Mouse (Mus musculus) neural tube, embryonic 15.5 days (tissue): ENCODE results near the gene Gnb1l. TPM values are rescaled to one million over a fixed set of nuclear protein-coding genes. Genes with fewer than 3 reads are reported as not detected.

ENCODE experiments used
- ATAC-seq: fragments of 200-750 bp; cut with Nextera tagmentation; 2 replicates; pipeline ENCODE4 v1.8.0; 2017; ENCODE audit warnings: mild to moderate bottlenecking, moderate TSS enrichment, moderate library complexity; ENCODE audit not compliant: low FRiP score
- H3K27ac ChIP-seq: fragments of 300-500 bp; sonication (generic); replicated peaks from 2 replicates; pipeline ENCODE4 v1.5.1; 2015; ENCODE audit warnings: mild to moderate bottlenecking, inconsistent platforms
- H3K27me3 ChIP-seq: fragments of 300-500 bp; sonication (generic); replicated peaks from 2 replicates; pipeline ENCODE4 v1.6.1; 2015; ENCODE audit warnings: inconsistent platforms
- H3K36me3 ChIP-seq: fragments of 300-500 bp; sonication (generic); 2 replicates; pipeline ENCODE4 v1.6.1; 2015; ENCODE audit warnings: inconsistent platforms
- H3K4me1 ChIP-seq: fragments of 300-500 bp; sonication (generic); 2 replicates; pipeline ENCODE4 v1.6.1; 2015; ENCODE audit warnings: inconsistent platforms
- H3K4me2 ChIP-seq: fragments of 300-500 bp; sonication (generic); 2 replicates; pipeline ENCODE4 v1.6.1; 2015; ENCODE audit warnings: inconsistent platforms, mild to moderate bottlenecking, moderate library complexity
- H3K4me3 ChIP-seq: fragments of 300-500 bp; sonication (generic); replicated peaks from 2 replicates; pipeline ENCODE4 v1.5.1; 2015; ENCODE audit warnings: mild to moderate bottlenecking, inconsistent platforms
- H3K9ac ChIP-seq: fragments of 300-500 bp; sonication (generic); replicated peaks from 2 replicates; pipeline ENCODE4 v1.6.1; 2015; ENCODE audit warnings: mild to moderate bottlenecking, inconsistent platforms
- H3K9me3 ChIP-seq: fragments of 300-500 bp; sonication (generic); replicated peaks from 2 replicates; pipeline ENCODE4 v1.6.1; 2016; ENCODE audit warnings: inconsistent platforms
- WGBS: fragments of 180-500 bp; shearing (Covaris S2); methylation state at CpG from one replicate; pipeline ENCODE4 v1.1.7; 2015; ENCODE audit warnings: mixed read lengths; 5-methylcytosine and 5-hydroxymethylcytosine counted together
- polyA plus RNA-seq: library from polyadenylated mRNA; unstranded; fragments of >200 nt; fragmentation: Nextera tagmentation; extraction: Ambion mirVana; gene quantifications from 2 replicates; pipeline ENCODE4 v1.2.1, GENCODE M21; 2015

Gene Gnb1l
- 16.1 and 18.8 TPM in 2 replicates for polyA plus RNA-seq

GRCm38 (mm10) chr16:18498558-18498990, at the start of gene Gnb1l, which contains the start of gene Rtl10:
TSS of gene Gnb1l (plus strand) at chr16:18498713.
TSS of gene Rtl10 (plus strand) at chr16:18498901.
- H3K4me1 ChIP-seq, result peaks cover 30% of the 10 kb centered on the region
- peak within 1 kb of the TSS; percentile 94 for H3K27ac ChIP-seq
- no peaks in the 10 kb centered on the region for H3K27me3 ChIP-seq
- peaks cover 17% of the 10 kb centered on the region for H3K36me3 ChIP-seq
- no peaks in the 10 kb centered on the region for H3K9me3 ChIP-seq
- peak within 1 kb of the TSS; percentile 89 for H3K4me2 ChIP-seq
- ATAC-seq, result peak; percentile 99
- peak within 1 kb of the TSS; percentile 75 for H3K4me3 ChIP-seq
- under 1% methylated on average over 51 of the region's 51 CpGs for WGBS
- peak within 1 kb of the TSS; percentile 82 for H3K9ac ChIP-seq

GRCm38 (mm10) chr16:18449005-18449404, 49.5 kb upstream of the Gnb1l start:
- Histone ChIP-seq H3K9me3 (no peaks in the 10 kb centered on the region), H3K27ac (no peak overlapping the region), H3K4me1 (no peaks in the 10 kb centered on the region), H3K9ac (no peak overlapping the region), H3K27me3 (no peaks in the 10 kb centered on the region), H3K4me2 (no peak overlapping the region), H3K36me3 (peaks cover 3% of the 10 kb centered on the region; the same call in 1 of the 2 replicates), H3K4me3 (no peak overlapping the region)
- ATAC-seq, result no peak
- 95% methylated on average over 4 of the region's 4 CpGs for WGBS

- H3K27me3 ChIP-seq, result no peaks in the 10 kb centered on the region
- ATAC-seq, result no peak
- no peak overlapping the region for H3K9ac ChIP-seq
- H3K4me3 ChIP-seq, result no peak overlapping the region
- H3K27ac ChIP-seq, result no peak overlapping the region
- 57% methylated on average over 9 of the region's 9 CpGs for WGBS
- H3K4me2 ChIP-seq, result no peak overlapping the region
- H3K4me1 ChIP-seq, result no peaks in the 10 kb centered on the region
- no peaks in the 10 kb centered on the region for H3K9me3 ChIP-seq
- peaks cover 3% of the 10 kb centered on the region for H3K36me3 ChIP-seq
Measured at GRCm38 (mm10) chr16:18451486-18452181, 46.9 kb upstream of the Gnb1l start.

GRCm38 (mm10) chr16:18452361-18452862, 46.1 kb upstream of the Gnb1l start:
- Histone ChIP-seq H3K4me2 (no peak overlapping the region), H3K27me3 (no peaks in the 10 kb centered on the region), H3K27ac (no peak overlapping the region), H3K36me3 (peaks cover 11% of the 10 kb centered on the region), H3K9me3 (no peaks in the 10 kb centered on the region), H3K9ac (no peak overlapping the region), H3K4me1 (no peaks in the 10 kb centered on the region), H3K4me3 (no peak overlapping the region)
- ATAC-seq, result no peak
- WGBS, result 75% methylated on average over 8 of the region's 8 CpGs

GRCm38 (mm10) chr16:18453846-18454245, 44.7 kb upstream of the Gnb1l start:
- Histone ChIP-seq H3K9ac (no peak overlapping the region), H3K4me3 (no peak overlapping the region), H3K9me3 (no peaks in the 10 kb centered on the region), H3K4me2 (no peak overlapping the region), H3K4me1 (peaks cover under 1% of the 10 kb centered on the region), H3K27ac (no peak overlapping the region), H3K27me3 (0 out of 2 replicates have a peak, but pooled peaks cover 2% of the 10 kb centered on the region), H3K36me3 (peaks cover 11% of the 10 kb centered on the region)
- 66% methylated on average over 5 of the region's 5 CpGs for WGBS
- no peak for ATAC-seq

- 89% methylated on average over 6 of the region's 6 CpGs for WGBS
- H3K36me3 ChIP-seq, result peaks cover 11% of the 10 kb centered on the region
- H3K27me3 ChIP-seq, result 0 out of 2 replicates have a peak, but pooled peaks cover 2% of the 10 kb centered on the region
- H3K4me3 ChIP-seq, result no peak overlapping the region
- no peak for ATAC-seq
- H3K27ac ChIP-seq, result no peak overlapping the region
- H3K9me3 ChIP-seq, result no peaks in the 10 kb centered on the region
- H3K9ac ChIP-seq, result no peak overlapping the region
- H3K4me1 ChIP-seq, result peaks cover 16% of the 10 kb centered on the region
- H3K4me2 ChIP-seq, result no peak overlapping the region
Measured at GRCm38 (mm10) chr16:18455407-18455806, 43.1 kb upstream of the Gnb1l start.

- Histone ChIP-seq H3K9me3 (no peaks in the 10 kb centered on the region), H3K27ac (no peak overlapping the region), H3K4me1 (peaks cover 20% of the 10 kb centered on the region), H3K4me2 (no peak overlapping the region), H3K4me3 (no peak overlapping the region), H3K27me3 (0 out of 2 replicates have a peak, but pooled peaks cover 9% of the 10 kb centered on the region), H3K9ac (no peak overlapping the region), H3K36me3 (peaks cover 11% of the 10 kb centered on the region)
- ATAC-seq, result no peak
Measured at GRCm38 (mm10) chr16:18458661-18459060, 39.9 kb upstream of the Gnb1l start.

GRCm38 (mm10) chr16:18459335-18459954, 39.1 kb upstream of the Gnb1l start:
- peak overlapping the region; percentile 21; the same call in 1 of the 2 replicates for H3K9ac ChIP-seq
- H3K27ac ChIP-seq, result peak overlapping the region; percentile 60
- peak; percentile 54 for ATAC-seq
- H3K4me3 ChIP-seq, result peak overlapping the region; percentile 16; the same call in 1 of the 2 replicates
- 8% methylated on average over 12 of the region's 12 CpGs for WGBS
- 0 out of 2 replicates have a peak, but pooled peaks cover 9% of the 10 kb centered on the region for H3K27me3 ChIP-seq
- H3K9me3 ChIP-seq, result no peaks in the 10 kb centered on the region
- peaks cover 11% of the 10 kb centered on the region for H3K36me3 ChIP-seq
- H3K4me2 ChIP-seq, result peak overlapping the region; percentile 41
- peaks cover 20% of the 10 kb centered on the region for H3K4me1 ChIP-seq

- Histone ChIP-seq H3K4me1 (peaks cover 20% of the 10 kb centered on the region), H3K4me3 (peak overlapping the region; percentile 16; the same call in 1 of the 2 replicates), H3K4me2 (peak overlapping the region; percentile 41), H3K9me3 (no peaks in the 10 kb centered on the region), H3K9ac (peak overlapping the region; percentile 21; the same call in 1 of the 2 replicates), H3K27me3 (0 out of 2 replicates have a peak, but pooled peaks cover 9% of the 10 kb centered on the region), H3K36me3 (peaks cover 11% of the 10 kb centered on the region), H3K27ac (peak overlapping the region; percentile 60)
- 2% methylated on average over 11 of the region's 11 CpGs for WGBS
- ATAC-seq, result peak; percentile 86
Measured at GRCm38 (mm10) chr16:18459955-18460370, 38.5 kb upstream of the Gnb1l start.

- H3K4me2 ChIP-seq, result no peak overlapping the region
- peaks cover 11% of the 10 kb centered on the region for H3K36me3 ChIP-seq
- H3K4me1 ChIP-seq, result peaks cover 20% of the 10 kb centered on the region
- H3K27ac ChIP-seq, result no peak overlapping the region
- 0 out of 2 replicates have a peak, but pooled peaks cover 9% of the 10 kb centered on the region for H3K27me3 ChIP-seq
- WGBS, result 90% methylated on average over 3 of the region's 3 CpGs
- no peak overlapping the region for H3K9ac ChIP-seq
- ATAC-seq, result 0 out of 2 replicates have a peak, but pooled peaks have one; percentile 11
- H3K9me3 ChIP-seq, result no peaks in the 10 kb centered on the region
- H3K4me3 ChIP-seq, result no peak overlapping the region
Measured at GRCm38 (mm10) chr16:18460826-18461225, 37.7 kb upstream of the Gnb1l start.

GRCm38 (mm10) chr16:18462031-18462430, 36.5 kb upstream of the Gnb1l start:
- Histone ChIP-seq H3K4me2 (no peak overlapping the region), H3K27ac (no peak overlapping the region), H3K9ac (no peak overlapping the region), H3K4me3 (no peak overlapping the region), H3K9me3 (no peaks in the 10 kb centered on the region), H3K27me3 (0 out of 2 replicates have a peak, but pooled peaks cover 9% of the 10 kb centered on the region), H3K4me1 (peaks cover 20% of the 10 kb centered on the region), H3K36me3 (peaks cover 4% of the 10 kb centered on the region; the same call in 1 of the 2 replicates)
- WGBS, result 34% methylated on average over 9 of the region's 9 CpGs
- no peak for ATAC-seq
